Mouse (Mus musculus) stomach, postnatal 0 days (tissue): ENCODE data around the gene Med24.

Experiments
- CTCF ChIP-seq: IDR thresholded peaks from 2 replicates; pipeline ENCODE4 v1.5.1; 2016; ENCODE audit warnings: antibody characterized with exemption, low read depth, mild to moderate bottlenecking, moderate library complexity
- EP300 ChIP-seq: optimal IDR thresholded peaks from 2 replicates; pipeline ENCODE3; 2016; ENCODE audit warnings: antibody characterized with exemption

DNA sequence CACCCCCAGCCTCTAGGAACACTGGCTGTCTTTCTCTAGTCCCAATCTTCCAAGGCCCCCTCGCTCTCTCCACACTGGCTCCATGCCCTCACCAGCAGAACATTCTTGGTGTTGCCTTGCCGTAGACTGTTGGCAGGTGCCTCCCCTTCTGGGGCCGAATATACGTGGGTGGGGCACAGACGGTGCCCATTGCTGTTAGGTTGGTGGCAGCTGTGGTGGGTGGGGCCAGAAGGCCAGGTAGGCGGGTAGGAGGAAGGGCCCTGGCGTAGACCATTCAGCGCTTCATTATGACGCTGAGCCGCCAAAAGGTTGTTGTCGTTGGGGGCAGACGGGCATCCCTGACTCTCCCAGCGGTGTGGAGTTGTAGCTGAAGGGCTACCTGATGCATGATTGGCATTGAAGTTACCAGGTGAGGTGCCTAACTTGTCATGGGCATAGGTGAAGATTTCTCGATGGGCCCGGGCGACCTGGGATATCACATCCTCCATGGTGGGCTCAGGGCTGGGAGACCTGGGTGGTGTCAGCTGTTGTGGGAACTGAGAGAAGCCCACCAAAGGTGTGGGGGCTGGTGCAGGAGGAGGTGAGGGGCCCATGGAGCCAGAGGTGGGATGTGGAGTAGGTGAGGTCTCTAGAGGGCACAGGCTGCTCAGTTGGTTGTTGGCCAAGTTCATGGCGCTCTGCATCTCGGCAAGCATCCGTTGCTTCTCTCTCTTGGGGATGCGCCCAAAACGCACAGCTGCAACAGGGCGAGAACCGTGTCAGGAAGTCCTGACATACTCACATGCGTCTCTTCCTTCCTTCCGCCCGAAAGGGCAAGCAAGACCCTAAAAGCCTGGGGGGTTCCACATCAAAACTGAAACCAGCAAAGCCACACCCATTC lies 41.1 kb upstream of the Med24 start:
- TF ChIP-seq CTCF (no peak), EP300 (no peak)
